Mouse (Mus musculus): ENCODE results near the gene Pkd1. TPM values are rescaled to one million over a fixed set of nuclear protein-coding genes. Genes with fewer than 3 reads are reported as not detected.

Gene Pkd1
- polyA plus RNA-seq, 1 experiment from 2014 or later, result 24.7 TPM

- WGBS, result 82% methylated on average over 5 of the region's 5 CpGs
- no peak for ATAC-seq (ENCODE audit: borderline replicate concordance, extremely low read depth, low FRiP score, low TSS enrichment)
- Histone ChIP-seq H3K4me3 (no peak overlapping the region), H3K9me3 (no peaks in the 10 kb centered on the region), H3K4me2 (no peak overlapping the region), H3K9ac (no peak overlapping the region), H3K27me3 (no peaks in the 10 kb centered on the region), H3K36me3 (peaks cover 88% of the 10 kb centered on the region), H3K4me1 (no peaks in the 10 kb centered on the region), H3K27ac (no peak overlapping the region)
These were observed 46.4 kb downstream of the Pkd1 start for GRCm38 (mm10) chr17:24596073-24596466.

DNA sequence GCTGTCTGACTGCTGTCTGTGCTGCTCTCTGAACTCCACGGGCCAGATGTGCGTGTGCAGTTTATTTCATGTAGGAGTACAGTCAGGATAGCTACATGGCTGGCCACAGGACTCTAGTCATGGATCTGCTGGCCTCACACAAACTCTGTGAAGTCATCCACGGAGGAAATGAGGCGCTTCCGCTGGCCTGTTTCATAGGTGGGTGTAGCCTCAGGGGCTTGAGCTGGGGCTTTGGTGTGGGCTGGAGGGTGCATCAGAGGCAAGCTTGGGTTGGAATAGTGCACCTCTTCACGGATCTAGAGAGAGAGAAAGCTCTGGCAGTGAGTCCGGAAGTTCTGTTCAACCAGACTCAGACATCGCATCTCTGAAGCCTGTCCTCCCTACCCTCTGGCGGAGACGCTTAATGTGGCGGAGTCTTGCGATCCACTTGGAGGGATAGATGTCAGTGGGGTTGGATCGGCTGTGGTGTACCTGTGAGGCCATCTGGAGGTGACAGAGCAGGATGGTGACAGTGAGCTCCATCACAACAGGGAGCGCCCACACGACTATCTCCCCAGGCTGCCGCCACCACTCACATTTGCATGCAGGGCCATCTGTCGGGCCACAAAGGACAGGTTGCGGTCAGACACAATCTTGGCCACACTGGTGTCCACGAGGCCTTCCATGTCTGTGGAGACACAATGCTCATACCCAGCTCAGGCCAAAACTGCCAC is 47.0 kb downstream of the Pkd1 start:
- Histone ChIP-seq H3K27me3 (no peaks in the 10 kb centered on the region), H3K9me3 (no peaks in the 10 kb centered on the region), H3K4me2 (no peak overlapping the region), H3K9ac (no peak overlapping the region), H3K36me3 (peaks cover 87% of the 10 kb centered on the region), H3K27ac (no peak overlapping the region), H3K4me1 (no peaks in the 10 kb centered on the region), H3K4me3 (no peak overlapping the region)
- no peak for ATAC-seq (ENCODE audit: borderline replicate concordance, extremely low read depth, low FRiP score, low TSS enrichment)
- 86% methylated on average over 19 of the region's 19 CpGs for WGBS

DNA sequence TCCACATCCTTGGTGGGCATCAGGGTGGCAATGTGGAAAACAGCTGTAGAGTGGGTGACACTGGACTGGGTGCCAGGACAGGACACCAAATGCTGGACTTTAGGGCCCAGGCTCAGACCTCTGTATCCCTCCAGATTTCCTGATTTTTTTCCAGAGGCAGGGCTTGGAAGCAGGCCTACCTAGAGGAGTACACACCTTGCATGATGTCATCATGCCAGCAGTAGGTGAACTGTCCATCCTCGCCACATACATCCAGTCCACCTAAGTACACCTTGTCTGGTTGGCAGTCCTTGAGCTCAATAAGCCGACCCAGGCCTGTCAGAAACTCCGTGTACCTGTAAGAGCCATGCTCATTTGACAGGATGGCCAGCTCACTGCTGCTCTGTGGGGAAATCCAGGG is 48.4 kb downstream of the Pkd1 start:
- 82% methylated on average over 3 of the region's 3 CpGs for WGBS

DNA sequence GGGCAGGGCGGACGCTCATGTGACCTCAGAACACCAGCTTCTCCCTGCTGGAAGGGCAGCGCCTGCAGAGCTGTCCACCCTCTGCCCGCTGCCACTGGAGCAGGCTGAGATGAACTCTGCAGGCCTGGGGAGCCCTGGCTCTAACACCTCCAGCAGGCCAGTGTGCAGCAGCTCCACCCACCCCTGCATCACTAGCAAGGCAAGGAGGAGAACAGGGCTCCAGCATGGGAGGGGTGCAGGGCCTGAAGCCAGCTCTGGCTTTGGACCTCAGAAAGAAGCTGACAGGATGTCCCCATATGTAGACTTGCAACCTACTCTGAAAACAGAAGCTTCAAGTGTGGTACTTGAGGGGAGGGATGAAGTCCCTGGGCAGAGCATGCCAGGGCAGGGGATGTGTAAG is 50.9 kb downstream of the Pkd1 start:
- Histone ChIP-seq H3K4me1 (no peaks in the 10 kb centered on the region), H3K36me3 (peaks cover 70% of the 10 kb centered on the region), H3K4me3 (no peak overlapping the region), H3K27ac (no peak overlapping the region), H3K27me3 (no peaks in the 10 kb centered on the region), H3K9me3 (no peaks in the 10 kb centered on the region), H3K4me2 (no peak overlapping the region), H3K9ac (no peak overlapping the region)
- ATAC-seq (ENCODE audit: borderline replicate concordance, extremely low read depth, low FRiP score, low TSS enrichment), result no peak
- 92% methylated on average over 4 of the region's 4 CpGs for WGBS

More for the DNA sequence above, 48.4 kb downstream of the Pkd1 start:
- no peaks in the 10 kb centered on the region for H3K27me3 ChIP-seq
- H3K9me3 ChIP-seq, result no peaks in the 10 kb centered on the region
- peaks cover 79% of the 10 kb centered on the region for H3K36me3 ChIP-seq
- H3K4me2 ChIP-seq, result no peak overlapping the region
- H3K27ac ChIP-seq, result no peak overlapping the region
- no peak overlapping the region for H3K4me3 ChIP-seq
- no peaks in the 10 kb centered on the region for H3K4me1 ChIP-seq
- no peak overlapping the region for H3K9ac ChIP-seq
- no peak for ATAC-seq (ENCODE audit: borderline replicate concordance, extremely low read depth, low FRiP score, low TSS enrichment)

DNA sequence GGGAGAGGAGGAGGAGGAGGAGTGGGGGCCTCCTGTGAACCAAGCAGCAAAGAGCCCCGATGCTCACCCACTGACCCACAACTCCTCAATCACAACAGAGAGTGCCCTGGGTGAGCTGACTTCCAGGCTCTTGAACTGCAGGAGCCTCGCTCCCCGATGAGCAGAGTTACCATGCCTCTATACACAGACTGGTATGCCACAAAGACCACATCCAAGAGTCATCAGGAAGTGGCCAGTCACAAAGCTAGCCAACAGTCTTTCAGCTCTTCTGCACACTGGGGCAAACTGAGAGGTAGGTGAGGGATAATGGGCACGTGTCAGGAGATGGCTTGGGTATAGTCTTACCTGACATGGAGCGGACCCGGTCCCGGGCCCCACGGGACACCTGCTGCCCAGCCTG is 54.3 kb downstream of the Pkd1 start:
- no peak overlapping the region for H3K9ac ChIP-seq
- no peak overlapping the region for H3K4me2 ChIP-seq
- ATAC-seq (ENCODE audit: borderline replicate concordance, extremely low read depth, low FRiP score, low TSS enrichment), result no peak
- H3K36me3 ChIP-seq, result peaks cover 55% of the 10 kb centered on the region
- 91% methylated on average over 8 of the region's 8 CpGs for WGBS
- no peaks in the 10 kb centered on the region for H3K9me3 ChIP-seq
- no peaks in the 10 kb centered on the region for H3K27me3 ChIP-seq
- no peak overlapping the region for H3K27ac ChIP-seq
- H3K4me1 ChIP-seq, result no peaks in the 10 kb centered on the region
- H3K4me3 ChIP-seq, result no peak overlapping the region

DNA sequence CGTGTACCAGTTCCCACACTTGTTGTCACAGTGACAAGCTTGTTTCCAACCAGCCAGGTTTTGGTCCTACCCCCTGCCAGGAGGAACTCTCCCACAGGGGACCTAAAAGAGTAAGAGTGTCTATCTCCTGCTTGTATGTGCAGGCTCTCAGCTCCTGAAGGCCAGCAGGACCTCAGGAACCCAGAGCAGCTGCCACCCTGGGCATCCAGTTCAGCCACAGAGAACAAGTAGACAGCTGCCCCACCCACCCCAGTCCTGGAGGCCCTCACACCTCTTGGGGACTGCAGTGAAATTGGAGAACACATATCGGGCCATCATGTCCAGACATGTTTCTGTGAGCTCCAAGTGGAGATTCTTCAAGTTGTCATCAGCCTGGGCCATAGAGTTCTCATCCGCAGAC is 54.9 kb downstream of the Pkd1 start:
- no peaks in the 10 kb centered on the region for H3K4me1 ChIP-seq
- no peaks in the 10 kb centered on the region for H3K9me3 ChIP-seq
- 82% methylated on average over 3 of the region's 3 CpGs for WGBS
- H3K27ac ChIP-seq, result no peak overlapping the region
- H3K4me3 ChIP-seq, result no peak overlapping the region
- H3K27me3 ChIP-seq, result no peaks in the 10 kb centered on the region
- H3K9ac ChIP-seq, result no peak overlapping the region
- no peak for ATAC-seq (ENCODE audit: borderline replicate concordance, extremely low read depth, low FRiP score, low TSS enrichment)
- H3K4me2 ChIP-seq, result no peak overlapping the region
- peaks cover 49% of the 10 kb centered on the region for H3K36me3 ChIP-seq

DNA sequence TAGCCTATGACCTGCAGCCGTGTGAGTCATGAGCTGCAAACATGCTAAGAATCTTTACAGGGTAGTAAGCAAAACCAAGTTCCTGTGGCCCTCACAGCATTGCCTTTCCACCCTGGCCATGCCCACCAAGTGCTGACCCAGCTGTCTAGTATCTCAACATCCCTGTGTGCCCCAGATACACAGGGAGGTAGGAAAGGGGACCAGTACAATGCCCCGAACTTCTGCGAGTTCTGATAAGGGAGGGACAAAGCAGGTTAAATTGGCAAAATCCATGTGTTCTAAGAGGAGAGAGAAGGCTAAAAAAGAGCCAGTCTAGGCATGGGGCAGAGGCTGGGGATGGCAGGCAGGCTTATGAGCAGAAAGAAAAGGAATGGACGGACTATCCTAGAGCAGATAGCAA is 58.7 kb downstream of the Pkd1 start:
- 81% methylated on average over 4 of the region's 4 CpGs for WGBS
- H3K9me3 ChIP-seq, result no peaks in the 10 kb centered on the region
- no peak overlapping the region for H3K9ac ChIP-seq
- H3K27ac ChIP-seq, result no peak overlapping the region
- no peaks in the 10 kb centered on the region for H3K27me3 ChIP-seq
- no peak overlapping the region for H3K4me2 ChIP-seq
- H3K4me1 ChIP-seq, result no peaks in the 10 kb centered on the region
- no peak overlapping the region for H3K4me3 ChIP-seq
- ATAC-seq (ENCODE audit: borderline replicate concordance, extremely low read depth, low FRiP score, low TSS enrichment), result no peak
- peaks cover 39% of the 10 kb centered on the region for H3K36me3 ChIP-seq

DNA sequence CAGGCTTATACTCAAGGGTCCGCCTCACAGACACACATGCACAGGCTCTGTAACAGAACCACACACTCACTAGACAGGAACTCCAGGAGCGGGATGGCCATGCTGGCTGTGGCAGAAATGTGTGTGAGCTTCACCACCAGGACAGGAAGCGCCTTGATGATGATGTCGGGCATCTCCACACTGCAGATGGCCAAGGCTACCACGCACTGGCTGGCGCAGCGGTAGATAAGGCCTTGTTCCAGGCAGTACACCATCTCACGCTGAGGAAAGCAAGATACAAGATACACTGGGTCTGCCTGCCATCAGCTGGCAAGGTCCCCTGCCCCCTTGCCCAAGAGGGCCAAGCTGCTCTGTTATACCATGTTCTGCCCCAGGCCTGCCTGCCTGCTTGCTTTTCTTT is 59.2 kb downstream of the Pkd1 start:
- no peak overlapping the region for H3K4me3 ChIP-seq
- no peak overlapping the region for H3K9ac ChIP-seq
- H3K4me1 ChIP-seq, result no peaks in the 10 kb centered on the region
- no peaks in the 10 kb centered on the region for H3K9me3 ChIP-seq
- H3K27ac ChIP-seq, result no peak overlapping the region
- H3K27me3 ChIP-seq, result no peaks in the 10 kb centered on the region
- 86% methylated on average over 8 of the region's 8 CpGs for WGBS
- H3K4me2 ChIP-seq, result no peak overlapping the region
- peaks cover 43% of the 10 kb centered on the region for H3K36me3 ChIP-seq
- no peak for ATAC-seq (ENCODE audit: borderline replicate concordance, extremely low read depth, low FRiP score, low TSS enrichment)

DNA sequence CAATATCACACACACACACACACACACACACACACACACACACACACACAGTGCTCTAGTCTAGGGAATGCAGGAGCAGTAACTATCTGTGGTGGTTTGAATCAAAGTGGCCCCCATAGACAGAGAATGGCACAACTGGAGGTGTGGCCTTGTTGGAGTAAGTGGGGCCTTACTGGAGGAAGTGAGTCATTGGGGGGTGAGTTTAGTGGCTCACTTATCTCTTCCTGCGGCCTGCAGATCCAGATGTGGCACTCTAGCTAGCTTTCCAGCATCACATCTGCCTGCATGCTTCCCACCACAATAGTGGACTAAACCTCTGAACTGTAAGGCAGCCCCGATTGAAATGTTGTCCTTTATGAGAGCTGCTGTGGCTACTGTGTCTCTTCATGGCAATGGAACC is 61.1 kb downstream of the Pkd1 start:
- ATAC-seq (ENCODE audit: borderline replicate concordance, extremely low read depth, low FRiP score, low TSS enrichment), result no peak
- WGBS, result 76% methylated on average over 2 of the region's 2 CpGs
- Histone ChIP-seq H3K9ac (no peak overlapping the region), H3K4me3 (no peak overlapping the region), H3K27ac (no peak overlapping the region), H3K36me3 (peaks cover 44% of the 10 kb centered on the region), H3K27me3 (no peaks in the 10 kb centered on the region), H3K9me3 (no peaks in the 10 kb centered on the region), H3K4me2 (no peak overlapping the region), H3K4me1 (no peaks in the 10 kb centered on the region)

GRCm38 (mm10) chr17:24617561-24618194 is 68.0 kb downstream of the Pkd1 start:
- Histone ChIP-seq H3K36me3 (peaks cover 82% of the 10 kb centered on the region), H3K27me3 (no peaks in the 10 kb centered on the region), H3K4me3 (no peak overlapping the region), H3K9me3 (no peaks in the 10 kb centered on the region), H3K4me2 (no peak overlapping the region), H3K4me1 (no peaks in the 10 kb centered on the region), H3K27ac (no peak overlapping the region), H3K9ac (no peak overlapping the region)
- WGBS, result 79% methylated on average over 14 of the region's 14 CpGs
- ATAC-seq (ENCODE audit: borderline replicate concordance, extremely low read depth, low FRiP score, low TSS enrichment), result no peak

DNA sequence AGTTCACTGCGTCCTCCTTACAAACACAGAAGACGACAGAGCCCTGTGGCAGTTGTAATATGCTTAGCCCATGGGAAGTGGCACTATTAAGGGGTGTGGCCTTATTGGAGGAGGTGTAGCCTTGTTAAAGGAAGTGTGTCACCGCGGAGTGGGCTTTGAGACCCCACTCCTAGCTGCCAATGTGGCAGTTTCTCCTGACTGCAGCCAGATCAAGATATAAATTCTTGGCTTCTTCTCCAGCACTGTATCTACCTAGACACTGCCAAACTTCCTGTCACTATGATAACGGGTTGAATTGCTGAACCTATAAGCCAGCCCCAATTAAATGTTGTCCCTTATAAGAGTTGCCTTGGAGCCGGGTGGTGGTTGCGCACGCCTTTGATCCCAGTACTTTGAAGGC is 75.8 kb downstream of the Pkd1 start:
- no peak overlapping the region for H3K27ac ChIP-seq
- no peaks in the 10 kb centered on the region for H3K4me1 ChIP-seq
- no peaks in the 10 kb centered on the region for H3K27me3 ChIP-seq
- 88% methylated on average over 8 of the region's 8 CpGs for WGBS
- no peak overlapping the region for H3K4me3 ChIP-seq
- H3K9ac ChIP-seq, result no peak overlapping the region
- H3K9me3 ChIP-seq, result no peaks in the 10 kb centered on the region
- H3K36me3 ChIP-seq, result peaks cover 82% of the 10 kb centered on the region
- no peak for ATAC-seq (ENCODE audit: borderline replicate concordance, extremely low read depth, low FRiP score, low TSS enrichment)
- H3K4me2 ChIP-seq, result no peak overlapping the region

DNA sequence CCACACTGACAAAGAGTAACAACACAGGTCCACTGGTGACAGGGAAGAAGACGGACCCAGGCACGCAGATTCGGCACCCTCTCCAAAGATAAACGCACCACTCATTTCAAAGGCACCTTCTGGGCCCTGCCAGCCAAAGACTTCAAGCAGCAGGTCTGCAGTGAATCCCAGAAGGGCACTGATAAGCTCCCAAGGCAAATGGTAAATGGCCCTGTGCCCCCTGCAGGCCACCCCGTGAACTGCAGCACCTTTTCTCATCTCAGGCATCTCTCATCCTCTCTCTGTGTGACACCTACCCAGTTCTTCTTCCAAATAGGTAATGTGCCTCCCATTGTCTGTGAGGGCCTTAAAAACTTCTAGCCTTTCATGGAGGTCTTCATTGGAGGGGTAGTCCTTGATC is 79.0 kb downstream of the Pkd1 start:
- no peak overlapping the region for H3K4me2 ChIP-seq
- no peak for ATAC-seq (ENCODE audit: borderline replicate concordance, extremely low read depth, low FRiP score, low TSS enrichment)
- no peak overlapping the region for H3K27ac ChIP-seq
- no peaks in the 10 kb centered on the region for H3K27me3 ChIP-seq
- WGBS, result 33% methylated on average over 5 of the region's 5 CpGs
- H3K9ac ChIP-seq, result no peak overlapping the region
- peaks cover 17% of the 10 kb centered on the region for H3K4me1 ChIP-seq
- H3K9me3 ChIP-seq, result no peaks in the 10 kb centered on the region
- peaks cover 52% of the 10 kb centered on the region for H3K36me3 ChIP-seq
- H3K4me3 ChIP-seq, result no peak overlapping the region
